Mouse (Mus musculus): ENCODE measurements around the gene Atg2a. TPM values are rescaled to one million over a fixed set of nuclear protein-coding genes. Genes with fewer than 3 reads are reported as not detected.
"Not testable (repeated sequence)": the region's sequence is repeated elsewhere in the genome, so short reads cannot be mapped to it uniquely, and the experiment has no call there.

Gene Atg2a
- total and polyA plus RNA-seq, 2 experiments from 2014 or later: 5.6 to 24.5 TPM

DNA sequence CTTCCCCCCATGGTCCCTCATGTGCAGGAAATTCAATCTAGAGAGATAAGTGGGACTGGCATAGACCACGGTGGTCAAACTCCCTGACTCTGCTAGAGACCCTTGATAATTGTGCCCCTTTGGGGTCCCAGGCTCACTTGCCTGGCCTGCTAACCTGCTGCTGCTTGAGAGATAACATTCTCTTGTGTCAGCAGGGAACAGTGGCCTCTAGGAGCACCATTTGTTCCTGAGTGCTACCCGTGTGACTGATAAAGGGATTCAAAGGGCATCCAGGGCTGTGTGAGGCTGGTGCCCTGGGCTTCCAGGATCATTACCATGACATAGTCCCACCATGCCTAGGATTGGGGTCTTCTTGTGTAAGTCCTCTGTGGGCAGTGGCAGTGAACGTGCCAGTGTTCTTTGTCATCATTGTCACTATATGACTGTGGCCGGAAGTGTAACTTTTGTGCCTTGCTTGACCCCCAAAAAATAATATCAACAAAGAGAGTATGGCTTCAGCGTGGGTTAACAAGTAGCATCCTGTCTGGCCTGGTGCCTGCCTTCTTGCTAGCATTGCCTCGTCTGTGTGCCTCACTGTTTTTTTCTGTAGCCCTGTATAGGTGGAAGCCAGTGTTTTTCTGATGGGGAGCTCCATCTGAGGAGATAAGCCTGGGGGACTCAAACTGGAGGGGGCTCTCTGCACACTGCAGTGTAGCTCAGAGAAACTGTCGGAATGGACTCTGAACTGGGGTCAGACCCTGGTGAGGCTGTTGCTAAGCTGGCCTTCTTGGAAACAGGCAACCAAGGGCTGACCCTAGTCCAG is 44.4 kb downstream of the Atg2a start:
- H3K27ac ChIP-seq (ENCODE audit: low read depth): peak overlapping the region; percentile 82
- no peaks in the 10 kb centered on the region for H3K9me3 ChIP-seq (replicated peaks; ENCODE audit: control insufficient read depth, low read length)
- peak; percentile 30 for DNase-seq (ENCODE audit: low spot score)
- no peak overlapping the region for H3K4me3 ChIP-seq (ENCODE audit: low read depth, low read length)
- 26% methylated on average over 7 of the region's 7 CpGs for WGBS
- H3K27me3 ChIP-seq (ENCODE audit: control insufficient read depth, insufficient read depth, low read length): no peaks in the 10 kb centered on the region
- peak; percentile 45 for ATAC-seq (ENCODE audit: insufficient read depth, low read depth)
- peaks cover 40% of the 10 kb centered on the region for H3K36me3 ChIP-seq (replicated peaks; ENCODE audit: control insufficient read depth, insufficient read depth, low read length)
- H3K4me1 ChIP-seq (ENCODE audit: control insufficient read depth, insufficient read depth): peaks cover 47% of the 10 kb centered on the region
- peak overlapping the region; percentile 11; the same call in 1 of the 2 replicates for H3K4me2 ChIP-seq (ENCODE audit: low read depth, low read length)
- TF ChIP-seq EP300 (IDR thresholded peaks at IDR 0.05; ENCODE audit: low read depth): no peak
- TF ChIP-seq CTCF (IDR thresholded peaks at IDR 0.05; ENCODE audit: low read depth): no peak
- no peak overlapping the region for H3K9ac ChIP-seq (replicated peaks; ENCODE audit: low read depth, low read length)

DNA sequence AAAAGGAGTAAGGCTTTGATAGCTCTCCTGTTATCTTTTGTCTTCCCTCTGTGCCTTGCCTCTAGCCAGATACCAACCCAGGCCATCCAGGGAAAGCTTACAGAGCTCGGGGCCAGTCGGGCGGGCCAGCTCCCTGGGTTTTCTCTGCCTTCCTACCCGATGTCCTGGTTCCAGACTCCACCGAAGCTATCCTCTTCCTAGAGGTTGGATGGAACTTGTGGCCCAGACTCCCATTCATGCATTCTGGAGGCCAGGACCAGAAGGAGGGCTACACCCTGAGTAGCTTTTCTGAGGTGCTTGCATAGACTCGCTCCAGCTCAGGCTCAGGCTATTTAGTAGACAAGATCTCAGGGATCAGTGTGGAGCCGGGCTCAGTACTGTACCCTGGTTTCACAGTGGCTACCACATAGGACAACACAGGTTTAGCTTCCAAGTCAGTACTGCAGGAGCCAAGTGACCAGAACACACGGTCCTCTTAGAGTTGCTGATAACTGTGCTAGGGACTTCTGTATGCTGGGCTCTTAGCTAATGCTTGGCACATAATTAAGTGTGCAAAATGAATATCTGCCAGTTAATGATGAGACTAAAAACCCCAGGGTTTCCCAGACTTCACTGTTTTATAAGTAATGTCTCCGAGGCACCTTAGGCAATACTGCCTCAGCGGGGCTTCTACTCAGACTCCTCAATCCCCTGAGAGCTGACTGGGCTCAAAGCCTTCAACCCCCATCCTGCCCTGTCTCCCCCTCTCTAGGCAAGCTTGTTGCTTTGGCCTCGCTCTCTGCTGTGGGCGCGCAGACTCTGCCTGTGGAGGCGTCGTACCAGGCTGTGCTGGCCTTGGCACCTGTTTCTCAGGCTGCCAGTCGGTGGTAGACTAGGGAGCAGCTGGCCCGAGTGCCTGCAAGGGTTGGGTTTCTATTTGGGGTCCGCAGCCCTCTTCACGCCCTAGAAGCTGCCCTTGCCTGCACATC is 45.2 kb downstream of the Atg2a start:
- peaks cover 50% of the 10 kb centered on the region for H3K4me1 ChIP-seq (ENCODE audit: control insufficient read depth, insufficient read depth)
- no peak overlapping the region for H3K4me3 ChIP-seq (ENCODE audit: low read depth, low read length)
- no peaks in the 10 kb centered on the region for H3K27me3 ChIP-seq (ENCODE audit: control insufficient read depth, insufficient read depth, low read length)
- no peaks in the 10 kb centered on the region for H3K9me3 ChIP-seq (replicated peaks; ENCODE audit: control insufficient read depth, low read length)
- peak overlapping the region; percentile 82 for H3K27ac ChIP-seq (ENCODE audit: low read depth)
- peak overlapping the region; percentile 11; the same call in 1 of the 2 replicates for H3K4me2 ChIP-seq (ENCODE audit: low read depth, low read length)
- peak overlapping the region; percentile 1; the same call in 1 of the 2 replicates for H3K9ac ChIP-seq (replicated peaks; ENCODE audit: low read depth, low read length)
- TF ChIP-seq CTCF (IDR thresholded peaks at IDR 0.05; ENCODE audit: low read depth) (no peak), EP300 (IDR thresholded peaks at IDR 0.05; ENCODE audit: low read depth) (no peak)
- peaks cover 36% of the 10 kb centered on the region for H3K36me3 ChIP-seq (replicated peaks; ENCODE audit: control insufficient read depth, insufficient read depth, low read length)
- DNase-seq (ENCODE audit: low spot score) (no peak), ATAC-seq (ENCODE audit: insufficient read depth, low read depth) (no peak)
- WGBS: 65% methylated on average over 19 of the region's 19 CpGs

DNA sequence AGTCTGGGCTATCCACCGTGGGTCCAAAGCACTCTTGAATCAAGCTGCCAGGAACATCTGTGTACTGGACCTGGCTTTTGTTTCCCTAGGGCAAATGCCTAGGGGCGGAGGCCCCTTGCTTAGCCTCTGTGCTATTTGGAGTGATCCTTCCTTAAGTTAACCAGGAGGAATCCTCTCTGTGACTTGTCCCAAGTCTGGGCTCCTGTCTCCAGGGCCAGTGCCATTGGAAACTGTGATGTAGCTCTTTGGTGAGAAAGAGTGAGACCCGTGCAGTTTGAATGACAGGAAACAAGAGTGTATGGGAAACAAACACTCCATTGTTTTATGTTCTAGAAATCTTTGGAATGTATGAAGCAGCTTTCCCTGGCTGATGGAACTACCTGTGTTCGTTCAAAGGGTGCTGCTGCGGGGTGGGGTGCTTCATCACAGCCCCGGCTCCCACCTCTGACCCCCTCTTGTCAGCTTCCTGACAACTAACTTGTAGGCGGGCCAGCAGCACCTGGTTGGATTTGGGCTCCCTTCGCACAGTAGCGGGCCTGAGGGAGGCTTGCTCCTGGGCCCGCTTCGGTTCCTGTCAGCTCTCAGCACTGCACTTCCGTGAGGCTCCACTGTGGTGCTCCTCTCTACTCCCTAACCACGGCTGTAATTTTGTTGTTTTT is 46.9 kb downstream of the Atg2a start:
- Histone ChIP-seq H3K9me3 (replicated peaks; ENCODE audit: control insufficient read depth, low read length) (no peaks in the 10 kb centered on the region), H3K9ac (replicated peaks; ENCODE audit: low read depth, low read length) (no peak overlapping the region), H3K27me3 (ENCODE audit: control insufficient read depth, insufficient read depth, low read length) (no peaks in the 10 kb centered on the region), H3K4me3 (ENCODE audit: low read depth, low read length) (no peak overlapping the region), H3K27ac (ENCODE audit: low read depth) (peak overlapping the region; percentile 82), H3K4me1 (ENCODE audit: control insufficient read depth, insufficient read depth) (peaks cover 53% of the 10 kb centered on the region), H3K36me3 (replicated peaks; ENCODE audit: control insufficient read depth, insufficient read depth, low read length) (peaks cover 20% of the 10 kb centered on the region), H3K4me2 (ENCODE audit: low read depth, low read length) (no peak overlapping the region)
- no peak for ATAC-seq (ENCODE audit: insufficient read depth, low read depth)
- DNase-seq (ENCODE audit: low spot score): peak; percentile 45
- no peak for TF ChIP-seq EP300 (IDR thresholded peaks at IDR 0.05; ENCODE audit: low read depth)
- no peak for TF ChIP-seq CTCF (IDR thresholded peaks at IDR 0.05; ENCODE audit: low read depth)
- WGBS: 71% methylated on average over 13 of the region's 13 CpGs

DNA sequence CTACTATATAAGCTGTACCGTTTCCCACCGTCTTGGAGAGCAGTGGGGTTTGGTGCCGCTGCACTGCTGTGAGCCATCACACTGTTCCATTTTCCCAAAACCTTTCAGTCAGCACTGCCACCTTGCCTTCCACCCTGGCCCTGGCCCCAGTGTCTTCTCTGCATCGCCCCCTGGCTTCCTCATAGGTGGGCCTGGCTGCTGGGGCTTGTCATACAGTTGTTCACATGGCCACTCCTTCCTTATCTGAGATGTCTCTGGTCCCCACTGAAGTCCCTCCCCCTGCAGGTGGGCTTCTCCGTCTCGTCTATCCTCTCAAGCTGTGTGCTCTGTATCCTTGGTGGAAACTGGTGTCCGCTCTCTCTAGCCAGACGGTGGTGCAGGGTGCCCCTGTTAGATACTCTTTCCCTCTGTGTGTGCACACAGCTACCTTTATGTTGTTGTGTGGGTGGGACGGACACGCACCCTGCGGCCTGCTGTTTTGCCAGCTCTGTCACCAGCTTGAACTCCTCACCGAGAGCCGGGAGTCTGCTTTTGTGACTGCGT is 48.3 kb downstream of the Atg2a start:
- no peak overlapping the region for H3K4me3 ChIP-seq (ENCODE audit: low read depth, low read length)
- DNase-seq (ENCODE audit: low spot score) (no peak), ATAC-seq (ENCODE audit: insufficient read depth, low read depth) (no peak)
- H3K4me2 ChIP-seq (ENCODE audit: low read depth, low read length): no peak overlapping the region
- no peak overlapping the region for H3K9ac ChIP-seq (replicated peaks; ENCODE audit: low read depth, low read length)
- TF ChIP-seq EP300 (IDR thresholded peaks at IDR 0.05; ENCODE audit: low read depth) (no peak), CTCF (IDR thresholded peaks at IDR 0.05; ENCODE audit: low read depth) (no peak)
- H3K36me3 ChIP-seq (replicated peaks; ENCODE audit: control insufficient read depth, insufficient read depth, low read length): peaks cover 27% of the 10 kb centered on the region
- H3K27ac ChIP-seq (ENCODE audit: low read depth): no peak overlapping the region; the same call in 1 of the 2 replicates
- H3K4me1 ChIP-seq (ENCODE audit: control insufficient read depth, insufficient read depth): peaks cover 44% of the 10 kb centered on the region
- H3K9me3 ChIP-seq (replicated peaks; ENCODE audit: control insufficient read depth, low read length): no peaks in the 10 kb centered on the region
- 92% methylated on average over 14 of the region's 14 CpGs for WGBS
- no peaks in the 10 kb centered on the region for H3K27me3 ChIP-seq (ENCODE audit: control insufficient read depth, insufficient read depth, low read length)

DNA sequence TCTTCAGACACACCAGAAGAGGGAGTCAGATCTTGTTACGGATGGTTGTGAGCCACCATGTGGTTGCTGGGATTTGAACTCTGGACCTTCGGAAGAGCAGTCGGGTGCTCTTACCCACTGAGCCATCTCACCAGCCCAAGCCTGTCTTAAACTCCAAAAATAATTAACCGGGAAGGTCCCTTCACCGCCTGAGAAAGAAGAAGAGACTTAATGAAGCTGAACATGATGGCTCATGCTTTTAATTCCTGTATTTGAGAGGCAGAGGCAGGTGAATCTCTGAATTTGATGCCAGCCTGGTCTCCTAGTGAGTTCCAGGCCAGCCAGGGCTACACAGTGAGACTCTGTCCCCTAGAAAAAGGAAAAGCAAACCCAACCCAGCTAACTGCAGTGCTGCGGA is 49.2 kb downstream of the Atg2a start:
- Histone ChIP-seq H3K36me3 (replicated peaks; ENCODE audit: control insufficient read depth, insufficient read depth, low read length) (peaks cover 36% of the 10 kb centered on the region), H3K4me1 (ENCODE audit: control insufficient read depth, insufficient read depth) (peaks cover 34% of the 10 kb centered on the region), H3K27ac (ENCODE audit: low read depth) (0 out of 2 replicates have a peak overlapping the region, but pooled peaks have one; percentile 49)
- H3K9me3 ChIP-seq (replicated peaks; ENCODE audit: control insufficient read depth, low read length); DNase-seq (ENCODE audit: low spot score); ATAC-seq (ENCODE audit: insufficient read depth, low read depth); H3K27me3 ChIP-seq (ENCODE audit: control insufficient read depth, insufficient read depth, low read length); H3K4me3 ChIP-seq (ENCODE audit: low read depth, low read length); H3K9ac ChIP-seq (replicated peaks; ENCODE audit: low read depth, low read length); H3K4me2 ChIP-seq (ENCODE audit: low read depth, low read length): not testable (repeated sequence)
- 93% methylated on average over 5 of the region's 6 CpGs for WGBS

Data from heart, postnatal 0 days (tissue).